ENCODE assay signal across 13 mouse cellular contexts in the genomic region with DNA sequence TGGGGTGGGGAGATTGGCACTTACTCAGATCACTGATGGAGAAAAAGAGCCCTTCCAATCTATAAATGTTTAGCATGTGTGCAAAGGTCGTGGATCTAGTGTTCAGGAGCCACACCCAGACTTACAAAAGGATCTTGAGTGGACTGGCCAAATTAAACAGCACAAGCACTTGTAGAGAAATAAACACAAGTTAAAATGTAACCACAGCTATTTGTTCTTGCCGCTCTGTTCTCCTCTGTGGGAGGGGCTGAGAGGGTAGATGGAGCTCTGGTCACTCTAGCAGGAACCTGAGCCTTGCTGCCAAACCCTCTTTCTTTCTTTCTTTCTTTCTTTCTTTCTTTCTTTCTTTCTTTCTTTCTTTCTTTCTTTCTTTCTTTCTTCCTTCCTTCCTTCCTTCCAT. TPM values are rescaled to one million over a fixed set of nuclear protein-coding genes. Genes with fewer than 3 reads are reported as not detected.
A peak's percentile ranks its signal among the peaks of the same experiment; 100 is the strongest.
DNase-seq lines count a peak whose midpoint lies in the region; ATAC-seq and TF ChIP-seq lines count a peak whose summit lies in the region.
"Had no signal": no experiment of that assay in that cellular context is flagged by ENCODE, and none has a peak within 500 bp of the region (broad histone marks: within the 10 kb centered on the region; RNA-seq: fewer than 3 reads in every experiment).

No protein-coding gene starts in this region.

- no peak for TF ChIP-seq CTCF in kidney, postnatal 0 days (IDR thresholded peaks at IDR 0.05; ENCODE audit: low read depth)

- DNase-seq in urinary bladder, postnatal 14 days (ENCODE audit: low spot score) = peak; percentile 41
- no peak for DNase-seq in urinary bladder, postnatal 4 days (ENCODE audit: low spot score in 2 of 2)
- peak; percentile 84 for DNase-seq in kidney, postnatal 0 days (ENCODE audit: low spot score)
- peak; percentile 65 for DNase-seq in lung, postnatal 10 days
- DNase-seq in T-cell, adult 2 months (ENCODE audit: low spot score) = no peak
- DNase-seq in right cerebral cortex, postnatal 36 days (ENCODE audit: low spot score in 2 of 2) = no peak
- DNase-seq: cerebellum, postnatal 25 days; heart, adult 2 months had no signal

- peaks cover 21% of the 10 kb centered on the region; the same call in 1 of the 2 replicates for H3K4me1 ChIP-seq in kidney, postnatal 0 days (replicated peaks; ENCODE audit: insufficient read depth, low read length)
- peaks cover 10% of the 10 kb centered on the region; the same call in 1 of the 2 replicates for H3K4me1 ChIP-seq in hindbrain, embryonic 12.5 days

- no peaks in the 10 kb centered on the region for H3K36me3 ChIP-seq in kidney, postnatal 0 days (ENCODE audit: insufficient read depth, low read length)
- no peaks in the 10 kb centered on the region for H3K36me3 ChIP-seq in hindbrain, embryonic 12.5 days
- H3K36me3 ChIP-seq: hindbrain, embryonic 10.5 days; liver, embryonic 15.5 days had no signal

- H3K9me3 ChIP-seq in kidney, postnatal 0 days (replicated peaks; ENCODE audit: low read length) = no peaks in the 10 kb centered on the region
- no peaks in the 10 kb centered on the region for H3K9me3 ChIP-seq in hindbrain, embryonic 12.5 days (replicated peaks)
- H3K9me3 ChIP-seq: hindbrain, embryonic 10.5 days; liver, embryonic 15.5 days had no signal

- no peak for ATAC-seq in kidney, postnatal 0 days (replicated peaks; ENCODE audit: low FRiP score, low read depth)
- ATAC-seq in hindbrain, embryonic 12.5 days (ENCODE audit: low FRiP score) = no peak

- no peak overlapping the region for H3K4me2 ChIP-seq in kidney, postnatal 0 days (ENCODE audit: low read length)
- no peak overlapping the region for H3K4me2 ChIP-seq in hindbrain, embryonic 12.5 days (replicated peaks)
- H3K4me2 ChIP-seq: liver, embryonic 15.5 days had no signal

- no peaks in the 10 kb centered on the region for H3K27me3 ChIP-seq in kidney, postnatal 0 days (ENCODE audit: insufficient read depth, low read length)
- no peaks in the 10 kb centered on the region for H3K27me3 ChIP-seq in hindbrain, embryonic 12.5 days
- H3K27me3 ChIP-seq: liver, embryonic 15.5 days had no signal

- H3K9ac ChIP-seq in kidney, postnatal 0 days (ENCODE audit: low read depth, low read length) = no peak overlapping the region
- no peak overlapping the region for H3K9ac ChIP-seq in hindbrain, embryonic 12.5 days
- H3K9ac ChIP-seq: liver, embryonic 15.5 days had no signal

- WGBS in kidney, postnatal 0 days = 26% methylated on average over 2 of the region's 2 CpGs
- 35% methylated on average over 2 of the region's 2 CpGs for WGBS in hindbrain, embryonic 12.5 days

- no peak overlapping the region for H3K4me3 ChIP-seq in kidney, postnatal 0 days (replicated peaks; ENCODE audit: low read depth, low read length)
- no peak overlapping the region for H3K4me3 ChIP-seq in hindbrain, embryonic 12.5 days
- H3K4me3 ChIP-seq: heart, adult 2 months; hindbrain, embryonic 10.5 days; left cerebral cortex, adult 2 months; liver, embryonic 15.5 days had no signal

- 0 out of 2 replicates have a peak overlapping the region, but pooled peaks have one; percentile 57 for H3K27ac ChIP-seq in kidney, postnatal 0 days
- H3K27ac ChIP-seq in hindbrain, embryonic 12.5 days = no peak overlapping the region
- H3K27ac ChIP-seq: left cerebral cortex, adult 2 months; liver, embryonic 15.5 days had no signal

RNA-seq across cellular contexts. Expression of a gene that starts 20.7 kb away (rescaled TPM):
- 17.4 and 18.2 TPM in 2 replicates for polyA plus RNA-seq in kidney, postnatal 0 days (2015; fragmentation: Nextera tagmentation; extraction: Ambion mirVana)
- 23.2 TPM in 2 replicates for polyA plus RNA-seq in hindbrain, embryonic 12.5 days (2016; fragmentation: Nextera tagmentation; extraction: Ambion mirVana)

RNA-seq across cellular contexts. Expression of a gene that starts 33.4 kb away (rescaled TPM):
- 116 and 126 TPM in 2 replicates for polyA plus RNA-seq in kidney, postnatal 0 days (2015; fragmentation: Nextera tagmentation; extraction: Ambion mirVana)
- polyA plus RNA-seq in hindbrain, embryonic 12.5 days (2016; fragmentation: Nextera tagmentation; extraction: Ambion mirVana) = 130 and 142 TPM in 2 replicates

RNA-seq across cellular contexts. Expression of a gene that starts 51.6 kb away (rescaled TPM):
- polyA plus RNA-seq in kidney, postnatal 0 days (2015; fragmentation: Nextera tagmentation; extraction: Ambion mirVana) = 52.9 and 55.6 TPM in 2 replicates
- not detected in 2 replicates for polyA plus RNA-seq in hindbrain, embryonic 12.5 days (2016; fragmentation: Nextera tagmentation; extraction: Ambion mirVana)
- polyA plus RNA-seq: heart, adult 2 months; hindbrain, embryonic 10.5 days; midbrain, postnatal 0 days had no signal

Comparison
In these comparisons a context has a peak if more than half of its experiments do, and no peak if none do; other contexts are left out.
1. DNase-seq: peak in urinary bladder, postnatal 14 days (single experiment), kidney, postnatal 0 days (single experiment) and lung, postnatal 10 days (single experiment); none in urinary bladder, postnatal 4 days (0 of 2), T-cell, adult 2 months (single experiment) and right cerebral cortex, postnatal 36 days (0 of 2).
2. RNA of a gene that starts 51.6 kb away (polyA plus RNA-seq): 52.9 to 55.6 TPM in kidney, postnatal 0 days; not detected in hindbrain, embryonic 12.5 days; every median in the first group is over 10 times any median in the second.